Mouse (Mus musculus): ENCODE results near the gene Iffo2.

- TF ChIP-seq POLR2A (IDR thresholded peaks at IDR 0.05; ENCODE audit: insufficient read depth, low read depth, low read length) (no peak), CTCF (IDR thresholded peaks at IDR 0.05; ENCODE audit: insufficient read depth, low read depth, low read length) (no peak)
Observed at GRCm38 (mm10) chr4:139555951-139556350, 25.6 kb downstream of the Iffo2 start.

All from olfactory bulb, adult 2 months (tissue).